Mouse (Mus musculus) neutrophil, adult 83 days (primary cell): ENCODE results near the gene Utp11. TPM values are rescaled to one million over a fixed set of nuclear protein-coding genes. Genes with fewer than 3 reads are reported as not detected.

Experiments
- total RNA-seq, 2 experiments: library from RNA; stranded (reverse); gene quantifications; one replicate each; pipeline ENCODE4 v1.2.4; 2023

Gene Utp11
- 10 to 100 TPM; 12.2 to 13.3 TPM for total RNA-seq

DNA sequence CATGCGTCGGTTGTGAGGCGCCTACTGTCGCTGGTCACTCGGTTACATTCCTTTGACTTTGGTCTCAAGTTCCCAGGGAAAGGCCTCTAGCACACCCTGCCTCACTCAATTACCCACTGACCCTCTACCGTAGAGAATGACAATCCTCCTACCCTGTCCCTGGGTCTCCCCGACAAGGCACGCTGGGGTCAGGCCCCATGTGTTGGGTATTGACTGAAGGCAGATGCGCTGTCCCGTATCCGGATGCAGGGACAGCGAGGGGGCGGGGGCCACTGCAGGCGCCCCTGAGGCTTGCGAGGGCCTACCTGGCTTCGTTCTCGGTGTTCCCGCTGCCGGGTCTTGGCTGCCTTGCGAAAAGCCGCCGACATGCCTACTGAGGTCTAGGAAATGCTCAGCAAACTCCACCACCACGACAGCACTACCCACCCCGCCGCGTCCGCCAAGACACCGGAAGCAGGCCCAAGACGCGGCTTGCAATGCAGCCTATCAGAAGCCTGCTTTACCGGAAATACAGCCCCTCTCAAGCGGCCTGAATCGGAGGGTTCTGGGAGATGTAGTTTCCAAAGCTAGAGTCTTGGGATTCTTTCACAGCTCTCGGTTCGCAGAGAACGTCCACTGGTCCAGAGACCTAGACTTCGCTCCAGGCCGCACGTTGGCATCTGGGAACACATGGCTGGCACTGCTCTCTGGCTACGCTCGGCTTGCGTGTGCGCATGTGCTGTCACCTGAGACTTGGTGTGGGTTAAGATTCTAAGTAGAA, at the start of gene Utp11:
Utp11 (minus strand) TSS at position 466 of the 760 bp plus-strand sequence.

DNA sequence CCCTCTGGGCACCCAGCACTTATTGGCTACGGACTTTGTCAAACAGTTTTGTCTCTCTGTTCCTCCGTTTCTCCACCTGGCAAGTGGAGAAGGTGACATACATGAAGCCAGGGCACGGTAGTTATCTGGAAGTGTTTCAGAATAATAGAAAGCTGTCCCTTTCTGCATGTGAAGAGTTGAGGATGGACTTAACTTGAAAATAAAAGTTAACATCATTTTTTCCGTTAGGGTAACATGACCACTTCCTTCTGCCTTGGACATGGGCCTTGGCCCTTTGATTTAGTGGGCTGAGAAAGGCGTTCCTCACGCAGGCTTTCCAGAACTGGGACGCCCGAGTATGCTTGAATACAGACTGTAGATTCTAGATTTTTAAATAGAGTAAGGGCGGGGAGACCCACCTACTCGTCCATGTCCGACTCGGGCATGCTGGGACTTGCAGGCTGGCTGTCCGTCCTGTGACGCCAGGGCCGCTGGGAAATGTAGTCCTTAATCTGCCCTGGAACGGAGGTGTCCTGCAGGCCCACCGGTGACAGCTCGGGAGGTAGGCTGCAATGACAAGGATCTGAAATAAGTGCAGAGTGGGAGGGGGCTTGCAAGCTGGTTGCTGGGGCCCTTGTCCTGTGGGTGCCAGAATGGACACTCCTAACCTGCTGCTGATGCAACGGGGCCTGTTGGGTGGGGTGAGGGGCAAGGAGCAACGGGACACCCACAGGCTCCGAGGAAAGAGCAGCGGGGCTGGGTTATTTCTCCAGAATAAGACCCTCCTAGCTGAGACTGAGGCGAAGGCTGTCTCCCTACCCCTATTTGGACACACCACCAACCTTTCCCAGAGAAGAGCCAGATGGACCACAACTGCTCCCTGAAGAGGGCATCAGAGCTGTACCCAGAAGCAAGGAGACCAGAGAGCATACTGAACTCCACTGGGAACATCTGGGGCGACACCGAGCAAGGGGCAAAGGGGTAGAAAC, 48.3 kb upstream of the Utp11 start, which contains the start of gene Inpp5b:
Inpp5b (plus strand) TSS at position 475 of the 968 bp plus-strand sequence.

DNA sequence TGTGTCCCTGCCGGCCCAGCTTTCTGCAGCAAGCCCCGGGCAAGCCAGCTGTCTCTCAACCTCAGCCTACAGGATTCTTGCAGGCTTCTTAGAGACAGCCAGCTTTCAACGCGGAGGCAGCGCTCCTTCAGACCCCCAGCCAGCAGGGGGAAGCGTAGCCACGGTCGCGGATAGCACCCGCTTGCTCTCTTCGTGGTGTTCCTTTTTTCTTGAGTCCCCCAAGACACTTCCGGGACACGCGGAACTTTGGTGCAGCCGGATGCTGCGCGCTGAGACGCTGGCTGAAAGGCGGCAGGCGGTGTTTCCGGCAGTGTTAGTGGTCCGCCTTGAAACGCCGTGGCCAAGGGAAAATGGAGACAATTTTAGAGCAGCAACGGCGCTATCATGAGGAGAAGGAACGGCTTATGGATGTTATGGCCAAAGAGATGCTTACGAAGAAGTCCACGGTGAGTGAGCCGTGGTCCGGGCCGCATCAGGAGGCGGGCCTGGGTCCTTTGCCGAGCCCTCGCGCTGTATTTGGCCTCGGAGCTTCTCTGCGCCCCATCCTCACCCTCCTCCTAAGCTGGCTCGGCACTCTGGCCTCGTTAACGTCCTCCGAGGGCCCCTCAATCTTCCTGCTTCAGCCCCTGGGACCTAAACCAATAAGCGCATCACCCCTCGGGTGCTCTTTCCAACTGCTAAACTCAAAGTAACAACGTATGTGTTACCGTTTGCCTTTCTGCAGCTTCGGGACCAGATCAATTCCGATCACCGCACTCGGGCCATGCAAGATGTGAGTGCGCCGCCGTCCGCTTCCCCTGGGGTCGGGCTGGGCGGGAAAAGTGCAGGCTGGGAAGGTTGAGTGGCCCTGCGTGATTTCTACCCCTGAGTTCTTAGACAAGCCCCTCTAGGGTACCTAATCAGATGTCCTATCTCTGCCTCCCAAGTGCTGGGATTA, 21.4 kb upstream of the Utp11 start, which contains the start of gene Sf3a3:
Sf3a3 (plus strand) TSS at position 232 of the 937 bp plus-strand sequence.

DNA sequence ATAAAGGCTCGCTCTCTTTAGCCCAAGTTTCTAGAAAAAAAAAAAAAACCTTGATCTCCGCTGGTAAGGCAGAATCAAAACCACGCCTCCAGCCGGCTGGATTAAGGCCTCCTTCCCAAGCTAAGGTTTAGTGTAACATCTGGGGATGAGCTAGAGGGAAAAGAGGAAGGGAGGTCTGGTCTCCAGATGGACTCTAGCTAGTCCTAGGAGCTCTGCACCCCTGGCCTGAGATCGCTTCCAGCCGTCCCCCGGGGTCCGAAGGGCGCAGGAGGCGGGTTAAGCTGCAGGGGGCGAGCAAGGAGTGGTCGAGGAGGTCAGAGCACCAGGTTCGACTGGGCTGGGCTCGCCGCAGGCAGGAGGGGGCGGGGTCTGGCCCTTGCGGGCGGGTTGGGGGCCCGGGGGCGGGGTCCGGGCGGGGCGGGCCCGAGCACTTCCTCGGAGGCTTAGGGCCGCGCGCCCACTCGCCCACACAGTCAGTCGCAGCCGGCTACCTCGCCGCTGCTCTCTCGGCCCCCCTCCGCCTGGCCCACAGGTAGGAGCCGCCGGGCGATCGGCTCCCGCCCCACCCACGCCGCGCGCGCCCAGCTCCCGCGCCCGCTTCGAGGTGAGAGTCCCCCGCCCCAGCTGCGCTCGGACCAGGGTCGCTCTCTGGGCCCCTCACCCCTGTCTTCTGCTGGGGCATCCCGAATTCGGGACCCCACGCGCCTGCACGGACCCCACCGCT, 7.0 kb upstream of the Utp11 start, which contains the start of gene Fhl3:
Fhl3 (plus strand) TSS at position 454 of the 724 bp plus-strand sequence.

DNA sequence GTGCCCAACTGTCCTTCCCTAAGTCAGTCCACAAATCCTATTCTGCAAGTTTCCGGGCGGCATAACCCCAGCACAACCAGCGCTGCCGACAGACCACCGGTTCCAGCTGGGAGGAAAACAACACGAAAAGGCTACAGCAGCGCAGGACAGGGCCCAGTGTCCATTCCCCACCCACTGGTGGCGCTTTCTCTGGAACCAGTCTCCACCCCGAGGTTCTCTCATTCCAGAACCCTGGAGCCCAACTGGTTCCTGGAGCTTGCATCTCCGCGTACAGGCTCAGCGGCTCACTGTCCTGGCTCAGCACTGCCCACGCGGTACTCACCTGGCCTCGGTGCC, 36.9 kb downstream of the Utp11 start, which contains the start of gene Pou3f1:
Pou3f1 (plus strand) TSS at position 290 of the 336 bp plus-strand sequence.

Other genes with a start within 250 kb of the Utp11 start
- not detected for gene 3100002H09Rik, start 82.8 kb downstream of the Utp11 start, total RNA-seq
- gene Pou3f1, start 36.8 kb downstream of the Utp11 start, total RNA-seq, result not detected
- 10 to 100 TPM; 26.8 to 31.2 TPM for gene Fhl3, start 7.1 kb upstream of the Utp11 start, total RNA-seq
- gene Sf3a3, start 21.2 kb upstream of the Utp11 start, total RNA-seq, result 10 to 100 TPM; 30.3 to 30.9 TPM
- 10 to 100 TPM; 52.4 to 63.8 TPM for gene Inpp5b, start 48.2 kb upstream of the Utp11 start, total RNA-seq
- gene Mtf1, start 108.5 kb upstream of the Utp11 start, total RNA-seq, result 10 to 100 TPM; 45.3 to 53.3 TPM
- gene Yrdc, start 157.1 kb upstream of the Utp11 start, total RNA-seq, result 10 to 100 TPM; 37.5 to 40.6 TPM
- 10 to 100 TPM in 1 of 2 experiments, 1 to 10 TPM in 1; 8.4 to 12.8 TPM for gene 1110065P20Rik, start 157.6 kb upstream of the Utp11 start, total RNA-seq
- gene Maneal, start 168.6 kb upstream of the Utp11 start, total RNA-seq, result not detected
- gene Epha10, start 187.3 kb upstream of the Utp11 start, total RNA-seq, result under 1 TPM in 1 of 2 experiments, not detected in 1; 0.09 TPM
- 1 to 10 TPM; 7.6 to 8.3 TPM for gene 9930104L06Rik, start 243.4 kb upstream of the Utp11 start, total RNA-seq
- gene Cdca8, start 245.7 kb upstream of the Utp11 start, total RNA-seq, result 10 to 100 TPM; 70.3 to 91.2 TPM